Mouse (Mus musculus): Measurements from ENCODE around the gene Gm12185.

DNA sequence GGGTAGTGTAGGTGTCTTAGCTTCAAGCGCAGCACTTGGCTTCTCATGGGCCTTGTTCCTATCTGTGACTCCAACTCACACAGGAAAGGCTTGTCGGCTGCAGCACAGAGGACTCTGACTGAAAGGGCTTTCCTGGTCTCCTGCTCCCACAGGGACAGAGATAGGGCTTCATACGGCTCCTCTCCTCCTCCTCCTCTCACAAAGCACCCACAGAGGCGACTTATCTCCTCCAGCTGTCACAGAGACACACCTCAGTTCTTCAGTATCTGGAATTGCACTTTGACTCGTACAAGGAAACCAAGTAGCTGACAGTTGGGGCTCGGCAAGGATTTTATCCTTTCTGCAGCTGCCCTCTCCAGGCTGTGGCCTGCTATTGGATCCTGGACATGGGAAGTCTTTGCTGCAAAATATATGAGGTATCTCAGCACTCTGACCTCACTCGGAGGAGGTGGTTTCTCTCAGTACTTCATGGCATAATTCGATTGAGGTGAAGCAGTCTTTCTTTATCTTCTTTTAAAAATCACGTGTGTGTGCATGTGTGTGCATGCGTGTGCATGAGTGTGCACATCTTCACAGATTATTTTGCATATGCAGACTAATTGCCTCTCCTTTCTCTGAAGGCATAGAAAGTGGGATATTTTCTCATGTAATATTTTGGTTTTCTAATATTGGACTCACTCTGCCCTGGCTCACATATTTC lies 118.3 kb downstream of the Gm12185 start:
- TF ChIP-seq CTCF (IDR thresholded peaks at IDR 0.05; ENCODE audit: control insufficient read depth, insufficient read depth, insufficient replicate concordance, low read depth, low read length), result no peak
- no peak for TF ChIP-seq POLR2A (IDR thresholded peaks at IDR 0.05; ENCODE audit: control insufficient read depth, low read depth, low read length)

Data from testis, adult 2 months (tissue).